Mouse (Mus musculus): Measurements from ENCODE around the gene Rer1. TPM values are rescaled to one million over a fixed set of nuclear protein-coding genes. Genes with fewer than 3 reads are reported as not detected.

Gene Rer1
- total RNA-seq, 1 experiment: 161 TPM

- in situ Hi-C loops (cut with MboI; ENCODE audit: low sequenced_read_pairs in 2 of 2, unreplicated experiment in 2 of 2): no loop called here
- peaks cover 2 to 10% of the 10 kb centered on the region in 2 experiments; a peak in 1 of 4 replicates for H3K4me1 ChIP-seq (ENCODE audit: control insufficient read depth in 2 of 2, insufficient read depth in 2 of 2, low read length in 2 of 2, poor library complexity in 1 of 2)
- no peak overlapping the region for H3K27ac ChIP-seq (ENCODE audit: insufficient read depth, low read depth, low read length, poor library complexity, severe bottlenecking)
- DNase-seq (ENCODE audit: low read depth, low spot score): no peak
- H3K36me3 ChIP-seq (ENCODE audit: control insufficient read depth, insufficient read depth, low read length, poor library complexity, severe bottlenecking): no peaks in the 10 kb centered on the region
- no peak overlapping the region for H3K9ac ChIP-seq (ENCODE audit: insufficient read depth, low read depth, low read length, poor library complexity, severe bottlenecking)
- no peaks in the 10 kb centered on the region for H3K9me3 ChIP-seq (ENCODE audit: control insufficient read depth, insufficient read depth, low read depth, low read length)
- no peak overlapping the region for H3K4me3 ChIP-seq (ENCODE audit: insufficient read depth in 1 of 2, low read depth in 1 of 2, low read length in 2 of 2, poor library complexity in 1 of 2, severe bottlenecking in 1 of 2)
- no peak for TF ChIP-seq MAFK (IDR thresholded peaks at IDR 0.05; ENCODE audit: insufficient read depth, low read depth, low read length)
- no peak for TF ChIP-seq ZNF384 (IDR thresholded peaks at IDR 0.05; ENCODE audit: low read depth, low read length)
- TF ChIP-seq ZC3H11A (IDR thresholded peaks at IDR 0.05; ENCODE audit: borderline replicate concordance, low read depth, low read length): no peak
- no peak for TF ChIP-seq CHD2 (IDR thresholded peaks at IDR 0.05; ENCODE audit: low read depth, low read length)
- no peak for TF ChIP-seq HCFC1 (IDR thresholded peaks at IDR 0.05; ENCODE audit: borderline replicate concordance, insufficient read depth, low read length)
These were observed 44.4 kb upstream of the Rer1 start for GRCm38 (mm10) chr4:155130616-155131015.

GRCm38 (mm10) chr4:155129996-155130395 is 43.8 kb upstream of the Rer1 start:
- Histone ChIP-seq H3K4me3 (ENCODE audit: insufficient read depth in 1 of 2, low read depth in 1 of 2, low read length in 2 of 2, poor library complexity in 1 of 2, severe bottlenecking in 1 of 2) (no peak overlapping the region), H3K27ac (ENCODE audit: insufficient read depth, low read depth, low read length, poor library complexity, severe bottlenecking) (no peak overlapping the region), H3K4me1 (ENCODE audit: control insufficient read depth in 2 of 2, insufficient read depth in 2 of 2, low read length in 2 of 2, poor library complexity in 1 of 2) (peaks cover 2 to 10% of the 10 kb centered on the region in 2 experiments; a peak in 1 of 4 replicates), H3K9ac (ENCODE audit: insufficient read depth, low read depth, low read length, poor library complexity, severe bottlenecking) (no peak overlapping the region), H3K9me3 (ENCODE audit: control insufficient read depth, insufficient read depth, low read depth, low read length) (no peaks in the 10 kb centered on the region), H3K36me3 (ENCODE audit: control insufficient read depth, insufficient read depth, low read length, poor library complexity, severe bottlenecking) (no peaks in the 10 kb centered on the region)
- in situ Hi-C loops (cut with MboI; ENCODE audit: low sequenced_read_pairs in 2 of 2, unreplicated experiment in 2 of 2): no loop called here
- DNase-seq (ENCODE audit: low read depth, low spot score): no peak
- TF ChIP-seq ZC3H11A (IDR thresholded peaks at IDR 0.05; ENCODE audit: borderline replicate concordance, low read depth, low read length) (no peak), ZNF384 (IDR thresholded peaks at IDR 0.05; ENCODE audit: low read depth, low read length) (no peak), MAFK (IDR thresholded peaks at IDR 0.05; ENCODE audit: insufficient read depth, low read depth, low read length) (no peak)

GRCm38 (mm10) chr4:155129132-155129917 is 43.1 kb upstream of the Rer1 start:
- H3K4me1 ChIP-seq (ENCODE audit: control insufficient read depth in 2 of 2, insufficient read depth in 2 of 2, low read length in 2 of 2, poor library complexity in 1 of 2): peaks cover 2 to 8% of the 10 kb centered on the region in 2 experiments; a peak in 2 of 4 replicates
- in situ Hi-C loops (cut with MboI; ENCODE audit: low sequenced_read_pairs in 2 of 2, unreplicated experiment in 2 of 2): no loop called here
- H3K4me3 ChIP-seq (ENCODE audit: insufficient read depth in 1 of 2, low read depth in 1 of 2, low read length in 2 of 2, poor library complexity in 1 of 2, severe bottlenecking in 1 of 2): no peak overlapping the region
- no peak for DNase-seq (ENCODE audit: low read depth, low spot score)
- TF ChIP-seq MAFK (IDR thresholded peaks at IDR 0.05; ENCODE audit: insufficient read depth, low read depth, low read length): peak; percentile 53; the same call in 1 of the 2 replicates
- TF ChIP-seq HCFC1 (IDR thresholded peaks at IDR 0.05; ENCODE audit: borderline replicate concordance, insufficient read depth, low read length): no peak
- H3K9me3 ChIP-seq (ENCODE audit: control insufficient read depth, insufficient read depth, low read depth, low read length): no peaks in the 10 kb centered on the region
- H3K36me3 ChIP-seq (ENCODE audit: control insufficient read depth, insufficient read depth, low read length, poor library complexity, severe bottlenecking): no peaks in the 10 kb centered on the region
- H3K27ac ChIP-seq (ENCODE audit: insufficient read depth, low read depth, low read length, poor library complexity, severe bottlenecking): no peak overlapping the region
- H3K9ac ChIP-seq (ENCODE audit: insufficient read depth, low read depth, low read length, poor library complexity, severe bottlenecking): no peak overlapping the region

GRCm38 (mm10) chr4:155128411-155128810 is 42.2 kb upstream of the Rer1 start:
- Histone ChIP-seq H3K4me3 (ENCODE audit: insufficient read depth in 1 of 2, low read depth in 1 of 2, low read length in 2 of 2, poor library complexity in 1 of 2, severe bottlenecking in 1 of 2) (no peak overlapping the region), H3K9me3 (ENCODE audit: control insufficient read depth, insufficient read depth, low read depth, low read length) (no peaks in the 10 kb centered on the region), H3K9ac (ENCODE audit: insufficient read depth, low read depth, low read length, poor library complexity, severe bottlenecking) (no peak overlapping the region), H3K27ac (ENCODE audit: insufficient read depth, low read depth, low read length, poor library complexity, severe bottlenecking) (no peak overlapping the region), H3K4me1 (ENCODE audit: control insufficient read depth in 2 of 2, insufficient read depth in 2 of 2, low read length in 2 of 2, poor library complexity in 1 of 2) (peaks cover 2 to 10% of the 10 kb centered on the region in 2 experiments; a peak in 2 of 4 replicates), H3K36me3 (ENCODE audit: control insufficient read depth, insufficient read depth, low read length, poor library complexity, severe bottlenecking) (no peaks in the 10 kb centered on the region)
- DNase-seq (ENCODE audit: low read depth, low spot score): no peak
- no peak for TF ChIP-seq MAFK (IDR thresholded peaks at IDR 0.05; ENCODE audit: insufficient read depth, low read depth, low read length)
- no peak for TF ChIP-seq HCFC1 (IDR thresholded peaks at IDR 0.05; ENCODE audit: borderline replicate concordance, insufficient read depth, low read length)
- TF ChIP-seq ZNF384 (IDR thresholded peaks at IDR 0.05; ENCODE audit: low read depth, low read length): no peak
- no peak for TF ChIP-seq CHD2 (IDR thresholded peaks at IDR 0.05; ENCODE audit: low read depth, low read length)
- no peak for TF ChIP-seq ZC3H11A (IDR thresholded peaks at IDR 0.05; ENCODE audit: borderline replicate concordance, low read depth, low read length)
- in situ Hi-C loops (cut with MboI; ENCODE audit: low sequenced_read_pairs in 2 of 2, unreplicated experiment in 2 of 2): no loop called here

Data from ES-E14 (cell line).